Mouse (Mus musculus) lung, adult 2 months (tissue): ENCODE results near the gene Kcnh6.

ENCODE experiments used
- CTCF ChIP-seq: fragments of 200-500 bp; IDR thresholded peaks from 2 replicates; pipeline ENCODE4 v1.5.1; 2011; ENCODE audit warnings: mild to moderate bottlenecking, low read length, control low read depth; ENCODE audit not compliant: insufficient read depth
- POLR2A ChIP-seq: fragments of 200-500 bp; IDR thresholded peaks from 2 replicates; pipeline ENCODE4 v1.6.1; 2011; ENCODE audit warnings: low read depth, mild to moderate bottlenecking, control low read depth, low read length, borderline replicate concordance; ENCODE audit errors: extremely low read depth

DNA sequence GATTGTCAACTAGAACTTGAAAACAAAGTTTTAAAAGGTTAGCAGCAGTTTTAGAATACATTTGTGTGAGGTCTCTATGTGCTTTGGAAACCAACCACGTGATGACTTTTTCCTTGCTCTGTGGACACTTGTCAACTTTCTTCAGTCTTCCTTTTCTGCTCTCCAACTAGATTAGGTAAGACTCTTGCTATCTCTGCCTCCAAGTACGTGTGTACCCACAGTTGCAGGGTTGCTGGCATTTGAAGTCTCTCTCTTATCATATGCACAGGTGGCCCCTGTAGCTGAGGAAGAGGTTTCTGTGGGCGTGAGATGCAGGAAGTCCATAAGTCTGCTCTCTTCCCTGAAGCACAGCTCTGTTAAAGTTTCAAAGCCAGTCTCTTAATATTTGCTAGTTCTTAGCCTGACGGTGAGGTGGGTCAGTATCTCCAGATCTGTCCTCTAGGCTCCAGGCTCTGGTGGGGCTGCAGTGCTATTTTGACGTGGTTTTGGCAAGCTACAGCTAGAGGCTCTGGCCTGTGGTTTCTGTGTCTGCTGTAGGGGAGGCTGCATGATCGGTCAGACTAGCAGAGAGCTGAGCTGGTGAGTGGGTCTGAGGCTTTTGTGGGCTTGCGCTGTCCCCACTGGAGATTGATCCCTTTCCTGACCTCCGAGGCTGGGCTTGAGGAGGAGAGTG, 49.0 kb downstream of the Kcnh6 start:
- no peak for TF ChIP-seq CTCF
- no peak for TF ChIP-seq POLR2A
